Mouse (Mus musculus) brain, embryonic 14.5 days (tissue): ENCODE measurements around the gene 0610037L13Rik.

Experiments used
- CTCF ChIP-seq: fragments of 200-500 bp; IDR thresholded peaks from 2 replicates; pipeline ENCODE4 v1.5.1; 2012; ENCODE audit warnings: inconsistent platforms, mild to moderate bottlenecking, moderate library complexity, borderline replicate concordance; ENCODE audit not compliant: insufficient read depth, insufficient read length; ENCODE audit errors: extremely low read depth
- POLR2A ChIP-seq: fragments of 200-500 bp; IDR thresholded peaks from 2 replicates; pipeline ENCODE4 v1.6.1; 2012; ENCODE audit warnings: mild to moderate bottlenecking, inconsistent platforms, borderline replicate concordance; ENCODE audit not compliant: poor library complexity, insufficient read depth, insufficient read length, severe bottlenecking; ENCODE audit errors: extremely low read depth

DNA sequence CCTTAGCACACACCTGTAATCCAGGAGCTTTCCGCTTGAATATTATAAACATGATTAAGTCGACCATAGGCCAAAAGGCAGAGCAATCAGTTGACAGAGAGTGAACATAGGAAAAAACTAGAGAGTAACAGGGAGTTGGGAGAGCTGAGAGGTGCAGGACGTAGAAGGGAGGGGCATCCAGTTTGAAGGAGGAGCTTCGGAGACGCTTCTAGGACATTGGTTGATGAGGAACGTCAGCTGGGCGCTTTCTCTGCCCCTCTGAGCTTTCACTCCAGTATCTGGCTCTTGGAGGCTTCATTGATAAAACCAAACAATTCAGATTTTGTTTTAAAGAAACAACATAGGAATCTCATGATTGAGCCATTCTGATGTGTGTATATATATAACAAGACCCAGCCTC lies 3.2 kb upstream of the 0610037L13Rik start:
- no peak for TF ChIP-seq CTCF
- TF ChIP-seq POLR2A: no peak
